In the genomic region with DNA sequence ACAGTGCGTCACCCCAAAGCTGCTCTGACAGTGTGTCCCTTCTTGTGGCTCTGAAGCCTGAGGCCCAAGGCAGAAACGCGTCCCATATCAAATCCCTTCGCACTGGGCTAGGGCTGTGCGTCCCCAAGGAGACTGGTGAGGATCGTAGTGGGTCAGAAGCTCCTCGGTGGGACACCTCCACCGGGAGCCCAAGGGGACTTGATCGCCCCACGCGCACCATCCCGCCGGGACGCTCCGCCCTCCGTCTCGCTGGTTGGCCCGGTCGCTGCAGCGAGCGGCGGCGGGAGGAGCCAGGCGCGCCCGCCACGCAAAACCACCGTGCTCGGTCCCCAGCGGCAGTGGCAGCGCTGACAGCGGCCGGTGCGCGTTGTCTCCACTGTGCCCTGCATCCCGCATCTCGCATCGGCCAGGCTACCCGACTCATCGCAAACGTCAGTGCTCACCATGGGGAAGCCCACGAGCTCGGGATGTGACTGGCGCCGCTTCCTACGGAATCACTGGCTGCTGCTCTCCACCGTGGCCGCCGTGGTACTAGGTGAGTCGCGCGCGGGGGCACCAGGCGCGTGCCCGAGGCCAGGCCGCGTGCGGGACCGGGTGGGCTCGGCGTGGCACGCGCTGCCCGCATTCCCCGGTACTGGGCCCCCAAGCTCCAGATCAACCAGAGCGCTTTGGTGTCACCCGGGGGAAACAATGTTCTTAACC, we compare ENCODE assay signal across 7 mouse cellular contexts. TPM values are rescaled to one million over a fixed set of nuclear protein-coding genes. Genes with fewer than 3 reads are reported as not detected.
DNase-seq lines count a peak whose midpoint lies in the region; ATAC-seq and TF ChIP-seq lines count a peak whose summit lies in the region.

A gene (plus strand): TSS at position 252 of the 702 bp plus-strand sequence.

- no peak within 1 kb of the TSS for H3K27ac ChIP-seq in bone marrow macrophage, adult 2 months (ENCODE audit: insufficient read depth, low read depth, low read length)
- H3K27ac ChIP-seq in small intestine, adult 2 months (ENCODE audit: insufficient read depth, low read depth, low read length), result peak within 1 kb of the TSS; percentile 14; the same call in 1 of the 2 replicates

- H3K36me3 ChIP-seq in small intestine, adult 2 months (ENCODE audit: control insufficient read depth, insufficient read depth, low read length), result no peaks in the 10 kb centered on the region

- TF ChIP-seq CTCF in bone marrow macrophage, adult 2 months (IDR thresholded peaks at IDR 0.05; ENCODE audit: low read depth, low read length), result no peak
- TF ChIP-seq CTCF in small intestine, adult 2 months (IDR thresholded peaks at IDR 0.05; ENCODE audit: extremely low read depth, insufficient read length, insufficient replicate concordance, low read depth, low read length), result no peak

- H3K27me3 ChIP-seq in small intestine, adult 2 months (ENCODE audit: control insufficient read depth, insufficient read depth, low read length), result no peaks in the 10 kb centered on the region

- WGBS in small intestine, adult 2 months, result under 1% methylated on average over 68 of the region's 68 CpGs

- H3K4me3 ChIP-seq in bone marrow macrophage, adult 2 months (ENCODE audit: insufficient read depth, low read length), result peak within 1 kb of the TSS; percentile 36
- H3K4me3 ChIP-seq in small intestine, adult 2 months (ENCODE audit: low read depth, low read length), result peak within 1 kb of the TSS; percentile 86

- intact Hi-C loops in left cerebral cortex, postnatal 25 days (cut with DNase I), result loop anchor here (2.0 to 5.0 kb wide), 3 partner anchors 68 to 417 kb away; a partner anchor contains a TSS

- ATAC-seq in megakaryocyte progenitor cell, adult 5-6 weeks (replicated peaks; ENCODE audit: poor library complexity), result peak; percentile 48

- no peaks in the 10 kb centered on the region for H3K4me1 ChIP-seq in bone marrow macrophage, adult 2 months (ENCODE audit: control insufficient read depth, insufficient read depth, low read length)
- H3K4me1 ChIP-seq in small intestine, adult 2 months (ENCODE audit: control insufficient read depth, insufficient read depth, insufficient read length, low read length), result peaks cover 12% of the 10 kb centered on the region; the same call in 1 of the 2 replicates

- TF ChIP-seq POLR2A in bone marrow macrophage, adult 2 months (IDR thresholded peaks at IDR 0.05; ENCODE audit: borderline replicate concordance, low read depth, low read length), result no peak
- TF ChIP-seq POLR2A in small intestine, adult 2 months (IDR thresholded peaks at IDR 0.05; ENCODE audit: low read depth, low read length), result peak; percentile 93

- peak; percentile 49 for DNase-seq in embryo, embryonic 10.5 days (ENCODE audit: low spot score)
- DNase-seq in gastrocnemius, postnatal 4 days (ENCODE audit: low spot score in 2 of 2), result peak; percentile 16 to 27
- peak; percentile 81 for DNase-seq in kidney, adult 18-20 months
- DNase-seq in left cerebral cortex, postnatal 25 days (ENCODE audit: low spot score in 2 of 2), result peak; percentile 85 to 87

RNA-seq across cellular contexts. Expression of the gene that starts here (rescaled TPM):
- not detected in 2 replicates for polyA plus RNA-seq in bone marrow macrophage, adult 2 months (2012; ENCODE audit: insufficient read depth, insufficient read length, missing spikeins)
- total RNA-seq in gastrocnemius, postnatal 4 days (2021), result under 1 TPM; 0.65 to 0.69 TPM
- total RNA-seq in left cerebral cortex, postnatal 25 days (2021), result 100 to 1,000 TPM; 104 to 114 TPM
- total RNA-seq in megakaryocyte progenitor cell, adult 5-6 weeks (2015), result 0.10 TPM in 1 of 2 replicates, not detected in the other
- not detected in 2 replicates for total RNA-seq in megakaryocyte progenitor cell, adult 5-6 weeks (2017)
- 4.4 and 23.4 TPM in 2 replicates for polyA plus RNA-seq in small intestine, adult 2 months (2012; rRNA removed)

Comparison
In these comparisons a context has a peak if more than half of its experiments do, and no peak if none do; other contexts are left out.
1. RNA of the gene that starts here (total RNA-seq): 104 to 114 TPM in left cerebral cortex, postnatal 25 days; 0.65 to 0.69 TPM in gastrocnemius, postnatal 4 days and 0.10 TPM in megakaryocyte progenitor cell, adult 5-6 weeks; every median in the first group is over 10 times any median in the second.
2. Peak in DNase-seq in gastrocnemius, postnatal 4 days; RNA of the gene not detected or under 1 TPM.
3. Peak in ATAC-seq in megakaryocyte progenitor cell, adult 5-6 weeks; RNA of the gene not detected or under 1 TPM.
4. DNase-seq: peak in every context shown above with its lines; median percentile 86 in left cerebral cortex, postnatal 25 days; 81 in kidney, adult 18-20 months; 49 in embryo, embryonic 10.5 days; 22 in gastrocnemius, postnatal 4 days.